Mouse (Mus musculus) myocyte (in vitro differentiated cells): ENCODE data around the gene Hdac5.

Experiments used
- MYOD1 ChIP-seq, 3 experiments: IDR thresholded peaks; one replicate each; pipeline ENCODE4 v1.6.1; 2011; ENCODE audit warnings: control low read depth in 2 of 3, low read depth in 2 of 3, mild to moderate bottlenecking in 2 of 3, moderate library complexity in 1 of 3; ENCODE audit not compliant: insufficient read length in 2 of 3, control insufficient read depth in 1 of 3
- REST ChIP-seq: IDR thresholded peaks from one replicate; pipeline ENCODE4 v1.6.1; 2011; ENCODE audit warnings: mild to moderate bottlenecking, control low read depth, moderate library complexity; ENCODE audit not compliant: insufficient read depth, insufficient read length

GRCm38 (mm10) chr11:102246273-102246635 lies 16.3 kb upstream of the Hdac5 start:
- TF ChIP-seq MYOD1 (IDR thresholded peaks at IDR 0.05; ENCODE audit: control insufficient read depth in 1 of 3, insufficient read length in 2 of 3, low read depth in 2 of 3): no peak
- no peak for TF ChIP-seq REST
